Mouse (Mus musculus) heart, postnatal 14 days (tissue): ENCODE measurements around the gene Nsd2. TPM values are rescaled to one million over a fixed set of nuclear protein-coding genes. Genes with fewer than 3 reads are reported as not detected.
A peak's percentile ranks its signal among the peaks of the same experiment; 100 is the strongest.
"Not testable (repeated sequence)": the region's sequence is repeated elsewhere in the genome, so short reads cannot be mapped to it uniquely, and the experiment has no call there.

Experiments used
- DNase-seq, 2 experiments: peaks; one replicate each; pipeline ENCODE4 v3.0.0; 2021 to 2022
- intact Hi-C: fragments of 180-260 bp; cut with DNase I; formaldehyde crosslinking; loops from one replicate; pipeline ENCODE4 v1.15.1; 2025
- total RNA-seq, 2 experiments: library from RNA; stranded (reverse); gene quantifications; 2 replicates each; pipeline ENCODE4 v1.2.3; 2021

Nsd2 gene
- total RNA-seq, 2 experiments from 2014 or later, result 27.5 to 43.7 TPM

- DNase-seq, result no peak
- intact Hi-C loops, result no loop called here
Observed at GRCm38 (mm10) chr5:33830832-33831231, 10.3 kb downstream of the Nsd2 start.

DNA sequence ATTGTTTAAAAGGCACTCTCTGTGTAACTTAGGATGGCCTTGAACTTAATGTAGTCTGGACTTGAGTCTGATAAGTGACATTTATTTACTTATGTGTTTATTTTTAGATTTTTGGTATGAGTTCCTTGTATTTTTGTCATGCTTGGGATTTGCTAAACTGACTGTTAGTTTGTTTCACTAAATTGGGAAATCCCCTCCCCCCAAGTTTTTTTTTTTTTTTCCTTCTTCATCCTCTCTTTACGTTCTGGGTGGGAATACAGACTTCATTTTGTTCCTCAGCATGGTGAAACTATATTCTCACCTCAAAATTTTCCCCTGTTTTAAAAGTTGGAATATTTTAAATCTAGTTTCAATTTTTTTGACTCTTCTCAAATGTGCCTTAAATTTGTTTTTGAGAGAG lies 20.8 kb downstream of the Nsd2 start:
- intact Hi-C loops, result no loop called here
- DNase-seq, result no peak

GRCm38 (mm10) chr5:33842549-33842948 lies 22.0 kb downstream of the Nsd2 start:
- intact Hi-C loops, result no loop called here
- DNase-seq, result no peak

- intact Hi-C loops, result no loop called here
- no peak for DNase-seq
Observed at GRCm38 (mm10) chr5:33851466-33851865, 30.9 kb downstream of the Nsd2 start.

DNA sequence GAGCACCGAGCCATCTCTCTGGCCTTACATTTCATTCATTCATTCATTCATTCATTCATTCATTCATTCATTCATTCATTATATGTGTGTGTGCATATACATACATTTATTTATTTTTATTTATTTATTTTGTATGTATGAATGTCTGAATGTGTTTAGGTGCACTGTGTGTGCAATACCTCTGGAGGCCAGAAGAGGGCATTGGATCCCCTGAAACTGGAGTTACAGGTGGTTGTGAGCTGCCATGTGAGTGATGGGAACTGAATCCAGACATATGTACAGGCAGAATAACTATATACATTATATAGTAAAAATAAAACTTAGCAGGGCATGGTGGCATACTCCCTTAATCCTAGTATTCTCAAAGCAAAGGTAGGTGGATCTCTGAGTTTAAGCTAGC lies 32.6 kb downstream of the Nsd2 start:
- DNase-seq, result no peak
- intact Hi-C loops, result no loop called here

GRCm38 (mm10) chr5:33854019-33854418 lies 33.5 kb downstream of the Nsd2 start:
- DNase-seq, result no peak
- intact Hi-C loops, result no loop called here

DNA sequence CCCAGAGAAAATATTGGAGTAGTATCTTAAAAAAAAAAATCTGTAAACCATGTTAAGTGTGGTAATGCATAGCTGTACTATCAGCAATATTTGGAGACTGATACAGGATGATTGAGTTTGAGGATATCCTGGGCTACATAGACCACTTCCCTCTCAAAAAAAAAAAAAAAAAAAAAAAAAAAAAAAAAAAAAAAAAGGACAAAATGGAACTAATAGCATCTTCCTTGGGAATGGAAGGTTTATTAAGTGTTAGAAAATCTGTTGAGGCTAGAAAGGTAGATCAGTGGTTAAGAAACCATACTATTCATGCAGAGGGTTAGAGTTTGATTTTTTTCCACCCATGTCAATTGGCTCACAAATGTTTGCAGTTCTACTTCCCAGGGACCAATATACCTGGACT lies 37.2 kb downstream of the Nsd2 start:
- intact Hi-C loops, result no loop called here
- no peak for DNase-seq

GRCm38 (mm10) chr5:33875472-33875871 lies 54.9 kb downstream of the Nsd2 start:
- DNase-seq, result no peak

GRCm38 (mm10) chr5:33881118-33881517 lies 60.6 kb downstream of the Nsd2 start:
- no peak for DNase-seq
- intact Hi-C loops, result no loop called here

More at GRCm38 (mm10) chr5:33875472-33875871, 54.9 kb downstream of the Nsd2 start:
- intact Hi-C loops, result no loop called here

GRCm38 (mm10) chr5:33893406-33893805 lies 72.9 kb downstream of the Nsd2 start:
- intact Hi-C loops, result no loop called here
- DNase-seq, result no peak

GRCm38 (mm10) chr5:33895116-33895515 lies 74.6 kb downstream of the Nsd2 start:
- DNase-seq, result peak in 1 of 2 experiments; percentile 8
- intact Hi-C loops, result no loop called here

GRCm38 (mm10) chr5:33897158-33897557 lies 76.6 kb downstream of the Nsd2 start:
- DNase-seq, result no peak
- intact Hi-C loops, result no loop called here

DNA sequence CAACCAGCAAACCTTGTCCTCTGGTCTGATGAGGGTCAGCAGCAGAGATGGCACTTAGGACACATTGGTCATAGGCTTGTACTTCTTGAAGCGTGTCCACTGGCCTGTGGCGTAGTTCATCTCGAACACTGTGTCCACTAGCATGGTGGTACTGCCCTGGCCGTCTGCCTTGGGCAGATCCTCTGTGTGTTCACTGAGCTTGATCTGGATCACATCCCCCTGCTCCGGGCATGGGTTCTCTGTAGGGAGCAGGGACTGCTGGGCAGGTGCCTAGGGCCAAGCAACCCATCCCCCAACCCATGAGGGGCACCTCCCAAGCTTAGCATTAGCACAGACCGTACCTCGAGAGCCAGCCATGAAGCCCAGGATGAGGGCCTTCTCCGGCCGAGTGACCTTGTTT lies 78.1 kb downstream of the Nsd2 start:
- DNase-seq, result no peak
- intact Hi-C loops, result no loop called here

- DNase-seq, result no peak
- intact Hi-C loops, result no loop called here
Observed at GRCm38 (mm10) chr5:33899245-33899644, 78.7 kb downstream of the Nsd2 start.

DNA sequence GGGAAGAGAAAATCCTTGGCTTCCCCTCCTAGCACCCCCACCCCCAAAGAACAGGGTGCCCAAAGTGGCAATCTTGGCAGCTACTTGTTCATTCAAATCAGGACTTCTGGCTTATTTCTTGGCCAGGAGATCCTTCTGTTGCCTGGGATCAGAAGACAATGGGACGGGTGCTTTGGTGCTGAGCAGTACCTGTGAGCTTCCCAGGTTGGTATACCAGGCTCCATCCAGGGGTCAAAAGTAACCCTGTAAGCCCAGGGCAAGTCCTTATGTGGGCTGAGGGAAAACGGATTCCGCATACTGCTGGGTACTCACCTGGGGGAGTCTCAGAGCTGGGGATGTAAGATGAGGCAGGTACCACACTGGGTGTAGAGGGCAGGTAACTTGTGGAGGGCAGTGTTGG lies 79.6 kb downstream of the Nsd2 start:
- intact Hi-C loops, result no loop called here
- DNase-seq, result no peak

GRCm38 (mm10) chr5:33900701-33901263 lies 80.3 kb downstream of the Nsd2 start:
- intact Hi-C loops, result no loop called here
- no peak for DNase-seq

GRCm38 (mm10) chr5:33901278-33901677 lies 80.8 kb downstream of the Nsd2 start:
- no peak for DNase-seq
- intact Hi-C loops, result no loop called here

- intact Hi-C loops, result no loop called here
- DNase-seq, result peak in 1 of 2 experiments; percentile 14
Observed at GRCm38 (mm10) chr5:33902696-33903095, 82.2 kb downstream of the Nsd2 start.

- intact Hi-C loops, result no loop called here
- no peak for DNase-seq
Observed at GRCm38 (mm10) chr5:33903176-33903575, 82.7 kb downstream of the Nsd2 start.

DNA sequence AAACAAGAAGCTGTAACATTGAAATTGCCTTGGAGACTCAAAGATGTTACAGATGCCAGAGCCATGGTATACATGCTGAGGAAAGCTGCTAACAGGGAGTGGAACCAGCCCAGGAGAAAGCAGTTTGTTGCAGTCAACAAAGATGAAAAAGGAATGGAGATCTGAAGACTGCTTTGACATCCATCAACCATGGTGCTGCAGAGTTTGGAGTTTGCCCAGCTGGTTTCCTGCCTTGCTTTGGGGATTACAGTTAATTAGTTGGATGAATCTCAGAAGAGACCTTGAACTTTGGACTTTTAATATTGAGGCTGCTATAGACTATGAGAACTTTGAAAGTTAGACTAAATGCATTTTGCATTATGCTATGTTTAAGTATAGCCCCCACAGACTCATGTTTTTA lies 94.5 kb downstream of the Nsd2 start:
- intact Hi-C loops, DNase-seq: not testable (repeated sequence)

- intact Hi-C loops, result not testable (repeated sequence)
Observed at GRCm38 (mm10) chr5:33916616-33917015, 96.1 kb downstream of the Nsd2 start.

DNA sequence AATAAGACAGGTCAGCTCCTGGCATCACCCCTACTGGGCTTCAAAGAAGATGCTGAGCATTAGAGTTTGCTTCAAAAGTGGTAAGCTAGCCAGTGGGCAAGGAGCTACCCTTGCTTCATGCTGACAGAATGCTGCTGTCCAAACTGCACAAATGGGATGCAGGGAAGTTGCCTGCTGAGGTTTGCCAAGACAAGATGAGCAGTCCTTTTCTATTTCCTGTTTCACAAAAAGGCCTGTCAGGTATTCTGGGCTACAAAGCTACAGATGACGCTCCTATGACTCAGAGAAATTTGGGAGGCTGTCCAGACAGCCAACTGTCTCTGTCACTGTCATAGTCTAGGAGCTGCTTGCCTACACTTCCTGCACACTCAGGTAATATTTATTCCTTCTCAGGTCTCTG lies 98.9 kb downstream of the Nsd2 start:
- intact Hi-C loops, result no loop called here
- no peak for DNase-seq

More at GRCm38 (mm10) chr5:33916616-33917015, 96.1 kb downstream of the Nsd2 start:
- DNase-seq, result not testable (repeated sequence)

DNA sequence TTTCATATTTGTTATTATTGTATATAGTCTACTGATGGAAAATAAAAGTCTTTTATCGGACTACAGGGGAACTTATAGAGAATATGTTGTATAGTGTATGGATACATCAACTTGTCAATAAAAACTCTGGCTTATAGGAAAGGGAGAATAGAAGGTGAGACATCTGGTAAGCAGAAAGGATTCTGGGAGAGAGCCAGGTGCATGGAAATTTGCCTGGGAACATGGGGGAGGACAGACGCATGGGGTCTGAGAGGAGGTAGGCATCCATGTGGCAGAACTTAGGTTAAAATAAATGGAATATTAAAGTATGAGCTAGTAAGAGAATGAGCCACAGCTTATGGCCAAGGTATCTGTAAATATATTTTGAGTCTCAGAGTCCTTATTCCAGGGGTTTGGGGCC lies 99.5 kb downstream of the Nsd2 start:
- no peak for DNase-seq
- intact Hi-C loops, result no loop called here
